Mouse (Mus musculus): Measurements from ENCODE around the gene Zfp628. TPM values are rescaled to one million over a fixed set of nuclear protein-coding genes. Genes with fewer than 3 reads are reported as not detected.

The Zfp628 gene
- polyA plus RNA-seq, 1 experiment = 9.6 TPM

DNA sequence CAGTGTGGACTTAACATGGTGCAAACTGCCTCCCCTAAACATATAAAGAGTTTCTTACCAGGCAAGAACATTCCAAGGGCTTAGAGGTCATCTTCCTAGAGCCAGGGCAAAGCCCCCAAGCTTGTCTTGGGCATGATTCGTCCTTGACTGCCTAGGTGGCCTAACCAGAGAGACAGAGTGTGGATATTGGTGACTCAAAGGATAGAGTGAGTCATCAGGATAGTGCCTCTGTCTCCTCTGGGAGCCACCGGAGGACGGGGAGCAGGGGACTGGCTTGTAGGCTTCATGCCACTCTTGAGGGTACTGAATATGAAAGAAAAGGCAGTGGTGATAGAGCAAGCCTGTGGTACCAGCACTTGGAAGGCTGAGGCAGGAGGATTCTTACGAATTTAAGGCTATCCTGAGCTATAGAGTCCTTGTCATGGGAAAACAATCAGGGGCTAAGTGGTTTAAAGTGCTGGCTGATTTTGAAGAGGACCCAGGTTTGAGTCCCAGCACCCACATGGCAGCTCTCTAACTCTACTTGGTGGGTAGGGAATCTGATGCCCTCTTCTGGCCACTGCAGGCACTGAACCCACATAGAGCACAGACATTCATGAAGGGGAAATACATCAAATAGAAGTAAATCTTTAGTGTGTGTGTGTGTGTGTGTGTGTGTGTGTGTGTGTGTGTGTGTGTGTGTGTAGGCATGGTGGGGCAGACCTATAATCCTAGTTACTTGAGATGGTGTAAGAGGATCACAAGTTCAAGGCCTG is 19.3 kb downstream of the Zfp628 start:
- DNase-seq (ENCODE audit: extremely low spot score in 1 of 2, low spot score in 1 of 2) = no peak

DNA sequence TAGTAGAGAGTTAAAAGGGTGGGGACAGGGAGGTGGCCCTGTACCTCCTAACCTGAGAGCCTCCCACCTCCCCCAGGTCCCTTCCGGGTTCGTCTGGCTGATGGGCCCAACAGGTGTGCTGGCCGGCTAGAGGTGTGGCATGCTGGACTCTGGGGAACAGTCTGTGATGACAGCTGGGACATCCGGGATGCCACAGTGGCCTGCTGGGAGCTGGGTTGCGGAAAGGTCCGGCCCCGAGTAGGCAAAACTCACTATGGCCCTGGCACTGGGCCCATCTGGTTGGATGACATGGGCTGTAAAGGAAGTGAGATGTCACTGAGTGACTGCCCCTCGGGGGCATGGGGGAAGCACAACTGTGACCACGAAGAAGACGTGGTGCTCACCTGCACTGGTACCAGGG is 21.8 kb downstream of the Zfp628 start:
- no peak for DNase-seq (ENCODE audit: extremely low spot score in 1 of 2, low spot score in 1 of 2)

DNA sequence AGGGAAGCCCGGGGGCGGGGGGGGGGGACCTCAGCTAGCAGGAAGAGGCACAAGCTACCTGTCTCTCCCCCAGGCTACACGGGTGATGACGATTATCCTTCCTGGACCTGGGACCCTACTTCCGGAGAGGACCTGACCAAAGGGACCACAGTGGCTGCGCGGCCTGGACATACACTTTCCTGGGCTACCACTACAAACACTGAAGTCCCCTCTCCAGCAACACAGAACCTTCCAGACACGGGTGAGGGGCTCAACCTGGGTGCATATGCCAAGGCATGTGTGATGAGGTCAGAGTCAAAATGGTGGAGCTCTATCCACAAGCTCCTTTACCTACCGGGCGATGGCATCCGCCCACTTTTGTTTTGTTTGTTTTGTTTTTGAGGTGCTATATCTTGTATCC is 22.4 kb downstream of the Zfp628 start:
- DNase-seq (ENCODE audit: extremely low spot score in 1 of 2, low spot score in 1 of 2) = no peak

DNA sequence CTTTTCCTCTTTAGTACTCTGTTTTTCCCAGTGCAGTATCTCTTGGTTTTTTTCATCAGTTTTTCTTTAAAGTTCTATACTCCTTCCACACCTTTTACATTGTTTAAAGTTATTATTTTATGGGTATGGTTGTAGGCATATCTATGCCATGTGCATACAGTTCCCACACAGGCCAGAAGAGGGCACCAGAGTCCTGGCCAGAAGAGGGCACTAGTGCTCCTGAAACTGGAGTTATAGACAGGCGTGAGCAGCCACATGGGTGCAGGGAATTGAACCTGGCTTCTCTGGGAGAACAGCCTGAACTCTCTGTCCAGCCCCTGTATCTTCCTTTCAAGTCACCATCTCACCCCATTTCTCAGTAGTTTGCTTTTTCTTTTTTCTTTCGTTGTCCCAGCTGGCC is 23.4 kb downstream of the Zfp628 start:
- peak in 1 of 2 experiments; percentile 80 for DNase-seq (ENCODE audit: extremely low spot score in 1 of 2, low spot score in 1 of 2)

DNA sequence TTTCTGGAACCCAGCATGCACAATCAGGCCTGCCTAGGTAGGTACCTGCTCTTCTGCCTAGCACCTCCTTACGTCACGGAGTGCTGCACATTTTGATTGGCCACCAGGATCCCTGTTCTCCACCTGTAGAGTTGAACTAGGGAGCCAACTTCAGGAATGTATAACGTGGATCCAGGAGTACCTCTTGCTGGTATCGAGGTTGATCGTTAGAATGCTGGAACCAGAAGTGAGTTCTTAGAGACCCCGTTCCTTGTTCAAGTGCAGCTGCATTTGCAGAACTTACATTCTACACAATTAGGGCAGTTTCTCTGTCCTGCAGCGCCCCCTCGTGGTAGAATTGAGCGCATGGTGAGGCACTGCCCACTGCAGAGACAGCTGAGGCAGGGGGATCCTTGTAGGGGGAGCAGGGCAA is 25.1 kb downstream of the Zfp628 start:
- DNase-seq (ENCODE audit: extremely low spot score in 1 of 2, low spot score in 1 of 2) = peak in 1 of 2 experiments; percentile 89

DNA sequence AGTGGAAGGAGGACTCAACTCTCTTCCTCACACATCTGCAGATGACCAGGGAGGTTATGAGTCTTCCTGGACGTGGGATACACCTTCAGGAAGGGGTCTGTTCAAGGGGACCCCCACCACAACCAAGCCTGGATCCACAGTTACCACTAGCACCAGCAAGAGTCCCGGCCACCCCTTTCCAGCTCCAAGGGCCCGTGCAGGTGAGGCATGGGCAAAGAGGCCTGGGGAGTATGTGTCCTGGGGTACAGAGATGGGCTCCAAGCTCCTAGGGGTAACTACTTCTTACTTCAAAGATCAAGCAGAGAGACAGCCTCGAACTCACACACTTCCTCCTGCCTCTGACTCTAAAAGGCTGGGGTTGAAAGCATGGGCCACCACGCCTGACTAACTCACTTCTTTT is 27.7 kb downstream of the Zfp628 start:
- no peak for DNase-seq (ENCODE audit: extremely low spot score in 1 of 2, low spot score in 1 of 2)

DNA sequence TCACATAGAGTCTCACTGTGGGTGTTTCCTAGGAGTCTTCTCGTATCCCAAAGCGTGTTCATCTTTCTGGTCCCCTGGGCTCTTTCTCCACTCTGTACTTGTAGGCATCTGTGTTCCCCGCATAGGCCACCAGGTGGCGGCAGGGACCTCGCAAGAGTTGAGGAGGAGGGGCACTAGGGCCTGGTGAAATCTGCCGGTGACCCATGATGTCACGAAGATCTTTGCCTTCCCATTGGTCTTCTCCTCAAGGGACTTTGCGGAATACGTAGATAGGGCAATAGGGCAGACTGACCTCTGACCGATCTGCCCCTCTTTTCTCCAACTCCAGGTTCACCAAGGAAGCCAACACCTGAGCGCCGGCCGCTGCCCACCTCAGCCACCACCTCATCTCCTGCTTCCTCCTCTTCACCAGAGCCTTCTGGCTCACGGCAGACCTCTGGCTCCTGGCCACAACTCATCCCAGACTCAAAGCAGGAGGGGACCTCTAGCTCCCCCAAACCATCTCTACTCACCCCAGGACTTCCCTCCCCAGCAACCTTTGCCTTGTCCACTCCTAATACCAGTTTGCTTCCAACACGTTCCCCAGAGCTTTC is 28.3 kb downstream of the Zfp628 start:
- DNase-seq (ENCODE audit: extremely low spot score in 1 of 2, low spot score in 1 of 2) = peak; percentile 91 to 98

DNA sequence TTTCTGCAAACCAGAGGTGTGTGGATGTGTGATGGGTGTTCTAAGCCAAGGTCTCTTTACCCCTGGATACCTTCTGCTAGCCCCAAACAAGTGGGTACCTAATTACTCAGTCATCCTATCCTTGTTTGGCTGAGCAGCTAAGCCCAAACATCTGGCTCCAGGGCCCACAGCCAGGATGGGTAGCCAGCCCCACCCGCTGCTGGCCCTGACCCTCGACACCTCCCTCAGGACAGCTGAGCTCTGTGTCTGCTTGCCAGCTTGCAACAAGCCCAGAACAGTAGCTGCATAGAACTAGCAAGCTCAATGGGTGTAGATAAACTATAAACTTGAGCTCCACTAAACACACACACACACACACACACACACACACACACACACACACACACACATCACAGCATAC is 32.8 kb downstream of the Zfp628 start:
- DNase-seq (ENCODE audit: extremely low spot score in 1 of 2, low spot score in 1 of 2) = peak in 1 of 2 experiments; percentile 23

DNA sequence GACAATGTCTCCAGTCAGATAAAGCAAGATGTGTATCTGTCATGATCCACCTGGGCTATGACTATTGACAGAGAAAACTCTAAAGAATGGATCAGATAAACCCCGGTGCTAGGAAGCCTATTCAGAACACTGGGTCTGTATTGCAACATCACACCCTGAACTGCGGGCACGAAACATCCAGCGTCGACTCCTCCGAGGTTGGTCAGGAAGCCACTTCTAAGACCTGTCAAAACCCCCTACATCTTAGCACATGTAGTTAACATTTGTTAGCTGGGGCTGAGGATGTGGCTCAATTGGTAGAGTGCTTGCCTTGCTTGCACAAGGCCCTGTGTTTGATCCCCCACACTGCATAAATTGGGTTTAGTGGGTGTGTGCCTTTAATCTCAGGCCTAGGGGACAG is 33.4 kb downstream of the Zfp628 start:
- DNase-seq (ENCODE audit: extremely low spot score in 1 of 2, low spot score in 1 of 2) = no peak

DNA sequence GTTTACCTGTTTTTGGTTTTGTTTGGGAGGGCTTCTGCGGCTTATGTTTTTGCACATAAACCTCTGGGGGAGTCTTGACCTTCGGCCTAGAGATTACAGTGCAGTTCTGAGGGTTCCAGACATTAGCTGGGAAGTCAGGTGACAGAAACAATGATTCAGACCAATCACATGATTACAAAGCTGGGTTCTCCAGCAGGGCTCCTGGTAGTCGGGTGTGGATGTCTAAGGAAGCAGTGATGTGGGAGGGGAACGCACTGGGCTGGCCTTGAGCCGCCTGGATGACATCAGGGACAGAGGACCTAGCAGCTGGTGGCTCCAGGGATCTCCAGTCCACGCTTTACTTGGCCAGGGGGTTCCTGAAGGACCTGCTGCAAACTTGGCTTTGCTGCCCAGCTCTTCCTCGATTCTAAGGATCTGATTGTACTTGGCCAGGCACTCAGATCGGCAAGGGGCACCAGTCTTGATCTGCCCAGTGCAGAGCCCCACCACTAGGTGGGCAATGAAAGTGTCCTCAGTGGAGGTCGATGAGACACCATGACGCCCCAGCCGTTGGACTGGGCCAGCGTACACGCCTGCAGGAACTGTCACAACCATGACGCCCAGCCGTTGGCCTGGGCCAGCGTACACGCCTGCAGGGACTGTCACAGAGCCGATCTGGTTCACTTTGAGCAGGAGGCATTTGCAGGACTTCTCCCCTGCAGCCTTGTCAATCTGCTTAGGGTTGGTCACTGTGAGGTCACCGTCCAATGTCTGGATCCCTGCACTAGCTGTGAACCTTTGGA is 35.7 kb downstream of the Zfp628 start:
- no peak for DNase-seq (ENCODE audit: extremely low spot score in 1 of 2, low spot score in 1 of 2)

DNA sequence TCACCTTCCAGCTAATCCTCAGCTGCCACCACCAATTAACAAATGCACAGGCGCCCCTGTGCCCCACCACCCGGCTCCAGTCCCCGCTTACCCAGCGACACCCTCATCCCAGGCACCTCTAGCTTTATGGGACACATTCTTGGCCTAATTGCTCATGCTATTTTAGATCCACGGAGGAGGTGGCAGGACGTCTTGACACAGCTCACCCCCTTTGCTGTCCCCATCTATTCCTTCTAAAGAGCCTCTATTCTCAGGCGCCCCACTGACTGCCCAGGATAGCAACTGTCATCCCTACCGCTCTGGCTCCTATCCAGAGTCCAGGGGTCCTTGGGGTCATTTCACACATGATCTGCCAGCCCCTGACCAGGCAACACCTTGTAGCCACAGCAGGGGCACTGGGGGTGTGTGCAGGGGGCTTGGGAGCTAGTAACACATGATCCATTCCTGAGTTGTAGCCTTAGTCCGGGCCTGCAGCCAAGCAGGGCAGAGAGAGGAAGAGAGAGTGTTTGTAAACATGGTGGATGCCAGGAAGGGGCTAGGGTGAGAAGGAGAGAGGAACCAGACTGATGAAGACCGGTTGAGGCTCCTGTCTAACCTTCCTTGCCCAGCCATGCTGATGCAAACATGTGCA is 38.9 kb downstream of the Zfp628 start:
- no peak for DNase-seq (ENCODE audit: extremely low spot score in 1 of 2, low spot score in 1 of 2)

DNA sequence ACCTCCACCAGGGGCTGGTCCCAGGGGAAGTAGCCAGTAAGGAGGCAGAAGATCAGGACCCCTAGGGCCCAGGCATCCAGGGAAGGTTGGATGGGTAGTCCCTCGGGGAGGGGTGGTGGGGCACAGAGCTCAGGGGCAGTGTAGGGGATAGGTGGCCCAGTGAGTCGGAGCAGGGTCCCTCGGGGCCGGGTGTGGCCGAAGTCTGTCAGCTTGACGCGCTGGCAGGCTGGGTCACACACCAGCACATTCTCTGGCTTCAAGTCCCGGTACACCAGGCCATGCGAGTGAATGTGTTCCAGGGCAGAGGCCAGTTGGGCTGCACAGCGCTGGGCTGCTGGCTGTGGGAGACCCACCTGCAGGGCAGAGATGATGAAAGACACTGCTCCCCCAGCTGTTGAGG is 42.3 kb downstream of the Zfp628 start:
- DNase-seq (ENCODE audit: extremely low spot score in 1 of 2, low spot score in 1 of 2) = no peak

DNA sequence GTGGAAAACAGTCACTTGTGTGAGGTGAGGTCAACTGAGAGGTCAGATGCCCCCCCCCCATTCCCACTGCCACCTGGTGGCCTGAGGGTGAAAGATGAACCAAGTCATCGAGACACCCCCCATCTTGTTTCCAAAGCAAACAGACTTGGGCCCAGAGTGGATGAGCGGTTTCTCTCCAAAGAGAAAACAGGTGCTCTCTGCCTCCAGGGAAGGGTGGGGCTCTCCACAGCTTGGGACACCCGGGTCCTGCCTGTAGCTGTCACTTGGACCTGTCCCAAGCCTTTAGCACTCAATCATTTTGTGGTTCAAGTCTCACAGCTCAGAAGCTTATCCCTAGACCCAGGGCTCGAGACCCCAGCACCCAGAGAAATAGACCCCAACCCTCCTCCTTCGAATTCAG is 48.5 kb downstream of the Zfp628 start:
- no peak for DNase-seq (ENCODE audit: extremely low spot score in 1 of 2, low spot score in 1 of 2)

DNA sequence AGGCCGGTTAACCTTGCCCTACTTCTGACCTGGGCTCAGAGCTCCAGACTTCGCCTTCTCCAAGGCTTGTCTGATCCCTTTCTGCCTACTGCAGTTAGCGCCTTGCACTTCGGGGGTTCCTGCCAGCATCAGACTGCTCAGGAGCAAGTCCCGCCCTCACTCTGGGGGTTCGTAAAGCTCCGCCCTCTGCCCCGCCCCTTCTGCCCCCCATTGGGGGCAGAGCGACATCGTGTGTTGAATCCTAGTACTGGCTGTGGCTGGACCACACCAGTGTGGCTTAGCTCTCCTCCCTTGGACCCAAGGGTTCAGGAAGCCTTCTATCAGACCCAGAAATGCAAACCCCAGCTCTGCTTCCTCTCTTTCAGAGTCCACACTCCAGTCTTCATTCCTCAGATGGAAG is 49.3 kb downstream of the Zfp628 start, which contains the start of gene Sbk2:
Gene Sbk2, minus strand, starts transcription at position 135 of the 400 bp plus-strand sequence.
- DNase-seq (ENCODE audit: extremely low spot score in 1 of 2, low spot score in 1 of 2) = peak; percentile 20 to 78

DNA sequence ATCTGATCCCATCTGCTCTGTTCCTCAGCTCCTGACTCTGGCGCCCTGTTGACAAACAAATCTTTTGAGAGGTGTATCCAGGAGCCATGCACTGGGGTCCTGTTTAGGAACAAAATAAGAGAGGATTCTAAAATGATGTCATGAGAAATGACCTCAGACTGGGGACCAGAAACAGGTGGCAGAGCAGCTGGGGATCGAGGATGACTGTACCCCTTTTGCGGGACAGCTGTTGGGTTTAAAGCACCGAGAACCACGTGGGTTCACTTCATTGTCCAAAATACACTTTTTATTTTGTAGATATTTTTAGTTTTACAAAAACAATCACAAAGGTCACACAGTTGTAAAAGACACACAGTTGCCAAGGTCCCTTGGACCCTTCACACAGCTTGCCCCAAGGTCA is 50.0 kb downstream of the Zfp628 start:
- DNase-seq (ENCODE audit: extremely low spot score in 1 of 2, low spot score in 1 of 2) = no peak

DNA sequence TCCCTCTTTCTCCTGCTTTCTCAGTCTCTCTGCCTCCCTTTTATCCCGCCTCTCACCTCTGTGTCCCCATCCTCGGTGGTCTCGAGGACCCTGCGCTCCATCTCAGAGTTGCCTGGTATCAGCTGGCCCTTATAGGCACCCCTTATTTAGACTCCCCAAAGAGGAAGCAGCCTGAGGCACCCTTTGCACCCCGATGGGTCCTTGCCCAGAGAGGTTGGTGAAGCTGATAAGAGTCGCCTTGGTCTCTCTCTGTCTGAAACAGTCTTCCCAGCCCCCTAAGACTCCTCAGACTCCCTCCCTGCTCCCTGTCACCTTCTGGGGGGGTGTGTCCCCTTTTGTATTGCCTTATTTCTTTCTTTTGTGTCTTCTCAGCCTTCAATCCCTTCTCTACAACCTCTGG is 56.1 kb downstream of the Zfp628 start, which contains the start of gene Sbk3:
Gene Sbk3, minus strand, starts transcription at position 101 of the 400 bp plus-strand sequence.
- no peak for DNase-seq (ENCODE audit: extremely low spot score in 1 of 2, low spot score in 1 of 2)

Other genes with a start within 250 kb of the Zfp628 start
- 98.4 and 107 TPM in 2 replicates for gene Hspbp1, start 230.1 kb upstream of the Zfp628 start, polyA plus RNA-seq (2012; rRNA removed)
- 244 and 251 TPM in 2 replicates for gene Brsk1, start 224.6 kb upstream of the Zfp628 start, polyA plus RNA-seq (2012; rRNA removed)
- gene Tmem150b, start 190.0 kb upstream of the Zfp628 start, polyA plus RNA-seq (2012; rRNA removed) = 0.13 and 0.14 TPM in 2 replicates
- 74.3 and 83.4 TPM in 2 replicates for gene Kmt5c, start 175.1 kb upstream of the Zfp628 start, polyA plus RNA-seq (2012; rRNA removed)
- 16.1 and 19.8 TPM in 2 replicates for gene Cox6b2, start 162.1 kb upstream of the Zfp628 start, polyA plus RNA-seq (2012; rRNA removed)
- 0.02 TPM in 1 of 2 replicates, not detected in the other for gene Fam71e2, start 143.9 kb upstream of the Zfp628 start, polyA plus RNA-seq (2012; rRNA removed)
- gene Il11, start 132.4 kb upstream of the Zfp628 start, polyA plus RNA-seq (2012; rRNA removed) = 0.25 and 0.38 TPM in 2 replicates
- gene Tmem190, start 132.3 kb upstream of the Zfp628 start, polyA plus RNA-seq (2012; rRNA removed) = not detected in 2 replicates
- 4.3 and 5.1 TPM in 2 replicates for gene Tmem238, start 125.6 kb upstream of the Zfp628 start, polyA plus RNA-seq (2012; rRNA removed)
- 306 and 348 TPM in 2 replicates for gene Rpl28, start 122.3 kb upstream of the Zfp628 start, polyA plus RNA-seq (2012; rRNA removed)
- 146 and 177 TPM in 2 replicates for gene Ube2s, start 102.6 kb upstream of the Zfp628 start, polyA plus RNA-seq (2012; rRNA removed)
- 149 and 155 TPM in 2 replicates for gene Shisa7, start 70.5 kb upstream of the Zfp628 start, polyA plus RNA-seq (2012; rRNA removed)
- gene Isoc2b, start 45.0 kb upstream of the Zfp628 start, polyA plus RNA-seq (2012; rRNA removed) = 10.6 and 13.8 TPM in 2 replicates
- 10.7 and 12.0 TPM in 2 replicates for gene Isoc2a, start 38.1 kb upstream of the Zfp628 start, polyA plus RNA-seq (2012; rRNA removed)
- gene Gm36210, start 8.7 kb upstream of the Zfp628 start, polyA plus RNA-seq (2012; rRNA removed) = 0.44 and 0.53 TPM in 2 replicates
- gene Nat14, start 6.8 kb downstream of the Zfp628 start, polyA plus RNA-seq (2012; rRNA removed) = 99.2 and 108 TPM in 2 replicates
- gene Ssc5d, start 10.6 kb downstream of the Zfp628 start, polyA plus RNA-seq (2012; rRNA removed) = 11.1 and 12.5 TPM in 2 replicates
- gene Sbk2, start 49.2 kb downstream of the Zfp628 start, polyA plus RNA-seq (2012; rRNA removed) = 0.22 and 0.27 TPM in 2 replicates
- gene Sbk3, start 56.0 kb downstream of the Zfp628 start, polyA plus RNA-seq (2012; rRNA removed) = 2.2 and 2.5 TPM in 2 replicates
- 49.7 and 60.9 TPM in 2 replicates for gene Zfp579, start 80.9 kb downstream of the Zfp628 start, polyA plus RNA-seq (2012; rRNA removed)
- gene Zfp524, start 99.2 kb downstream of the Zfp628 start, polyA plus RNA-seq (2012; rRNA removed) = 11.7 and 13.5 TPM in 2 replicates
- 22.7 TPM in 2 replicates for gene Fiz1, start 99.5 kb downstream of the Zfp628 start, polyA plus RNA-seq (2012; rRNA removed)
- gene Gm44973, start 100.3 kb downstream of the Zfp628 start, polyA plus RNA-seq (2012; rRNA removed) = not detected in 2 replicates
- gene Zfp865, start 105.2 kb downstream of the Zfp628 start, polyA plus RNA-seq (2012; rRNA removed) = 33.1 and 35.5 TPM in 2 replicates
- 80.6 and 81.7 TPM in 2 replicates for gene Ccdc106, start 105.3 kb downstream of the Zfp628 start, polyA plus RNA-seq (2012; rRNA removed)
- gene 4632433K11Rik, start 118.9 kb downstream of the Zfp628 start, polyA plus RNA-seq (2012; rRNA removed) = not detected in 2 replicates
- 8.4 and 8.8 TPM in 2 replicates for gene Zfp784, start 123.2 kb downstream of the Zfp628 start, polyA plus RNA-seq (2012; rRNA removed)
- gene Zfp580, start 136.3 kb downstream of the Zfp628 start, polyA plus RNA-seq (2012; rRNA removed) = 49.7 and 56.0 TPM in 2 replicates
- gene U2af2, start 146.9 kb downstream of the Zfp628 start, polyA plus RNA-seq (2012; rRNA removed) = 225 and 229 TPM in 2 replicates
- 387 and 425 TPM in 2 replicates for gene Epn1, start 165.0 kb downstream of the Zfp628 start, polyA plus RNA-seq (2012; rRNA removed)
- gene Rfpl4, start 201.7 kb downstream of the Zfp628 start, polyA plus RNA-seq (2012; rRNA removed) = not detected in 2 replicates
- 0.40 and 0.61 TPM in 2 replicates for gene Rasl2-9, start 210.7 kb downstream of the Zfp628 start, polyA plus RNA-seq (2012; rRNA removed)
- gene Vmn1r55, start 234.5 kb downstream of the Zfp628 start, polyA plus RNA-seq (2012; rRNA removed) = not detected in 2 replicates